Mouse (Mus musculus) liver, embryonic 16.5 days (tissue): ENCODE measurements around the gene Unc5cl. TPM values are rescaled to one million over a fixed set of nuclear protein-coding genes. Genes with fewer than 3 reads are reported as not detected.

ENCODE experiments used
- ATAC-seq: fragments of 200-750 bp; cut with Nextera tagmentation; 2 replicates; pipeline ENCODE4 v1.8.0; 2017; ENCODE audit warnings: low read depth, mild to moderate bottlenecking, moderate number of reproducible peaks, moderate library complexity
- H3K27ac ChIP-seq: fragments of 300-500 bp; sonication (generic); 2 replicates; pipeline ENCODE4 v1.5.1; 2014; ENCODE audit warnings: mild to moderate bottlenecking, low read length
- H3K27me3 ChIP-seq: fragments of 300-500 bp; sonication (generic); 2 replicates; pipeline ENCODE4 v1.6.1; 2014; ENCODE audit warnings: low read depth, low read length, mixed read lengths; ENCODE audit not compliant: control insufficient read depth, insufficient read depth
- H3K36me3 ChIP-seq: fragments of 300-500 bp; sonication (generic); 2 replicates; pipeline ENCODE4 v1.6.1; 2014; ENCODE audit warnings: mild to moderate bottlenecking; ENCODE audit not compliant: control insufficient read depth, insufficient read depth
- H3K4me1 ChIP-seq: fragments of 300-500 bp; sonication (generic); 2 replicates; pipeline ENCODE4 v1.6.1; 2014; ENCODE audit warnings: low read depth, low read length, mixed read lengths; ENCODE audit not compliant: control insufficient read depth
- H3K4me2 ChIP-seq: fragments of 300-500 bp; sonication (generic); 2 replicates; pipeline ENCODE4 v1.6.1; 2014; ENCODE audit warnings: low read depth, low read length, mixed read lengths
- H3K4me3 ChIP-seq: fragments of 300-500 bp; sonication (generic); 2 replicates; pipeline ENCODE4 v1.5.1; 2014; ENCODE audit warnings: low read depth, mild to moderate bottlenecking, low read length
- H3K9ac ChIP-seq: fragments of 300-500 bp; sonication (generic); 2 replicates; pipeline ENCODE4 v1.6.1; 2014; ENCODE audit warnings: low read depth, low read length
- H3K9me3 ChIP-seq: fragments of 300-500 bp; sonication (generic); replicated peaks from 2 replicates; pipeline ENCODE4 v1.6.1; 2016; ENCODE audit warnings: low read length; ENCODE audit not compliant: control insufficient read depth
- WGBS: fragments of 180-500 bp; shearing (Covaris S2); extraction: QIAGEN DNeasy Blood & Tissue Kit; methylation state at CpG from one replicate; pipeline ENCODE4 v1.1.7; 2014; ENCODE audit not compliant: insufficient replicate concordance; 5-methylcytosine and 5-hydroxymethylcytosine counted together
- polyA plus RNA-seq: library from polyadenylated mRNA; unstranded; fragments of >200 nt; fragmentation: Nextera tagmentation; extraction: Ambion mirVana; gene quantifications from 2 replicates; pipeline ENCODE4 v1.2.1, GENCODE M21; 2015

Gene Unc5cl
- polyA plus RNA-seq, 1 experiment from 2014 or later = 4.2 TPM

GRCm38 (mm10) chr17:48416425-48417195, 38.1 kb upstream of the Unc5cl start:
- Histone ChIP-seq H3K27me3 (no peaks in the 10 kb centered on the region), H3K9me3 (no peaks in the 10 kb centered on the region), H3K36me3 (peaks cover 39% of the 10 kb centered on the region), H3K27ac (no peak overlapping the region), H3K9ac (no peak overlapping the region), H3K4me2 (no peak overlapping the region), H3K4me1 (peaks cover 28% of the 10 kb centered on the region), H3K4me3 (no peak overlapping the region)
- peak; percentile 52 for ATAC-seq
- WGBS = 82% methylated on average over 14 of the region's 14 CpGs

- H3K4me3 ChIP-seq = no peak overlapping the region
- peak overlapping the region; percentile 44; the same call in 1 of the 2 replicates for H3K4me2 ChIP-seq
- H3K4me1 ChIP-seq = peaks cover 21% of the 10 kb centered on the region
- H3K9me3 ChIP-seq = no peaks in the 10 kb centered on the region
- peak overlapping the region; percentile 23 for H3K27ac ChIP-seq
- peaks cover 31% of the 10 kb centered on the region for H3K36me3 ChIP-seq
- H3K9ac ChIP-seq = no peak overlapping the region
- H3K27me3 ChIP-seq = no peaks in the 10 kb centered on the region
- peak; percentile 40; the same call in 1 of the 2 replicates for ATAC-seq
- 36% methylated on average over 6 of the region's 6 CpGs for WGBS
These were observed 37.2 kb upstream of the Unc5cl start for GRCm38 (mm10) chr17:48417521-48417920.

DNA sequence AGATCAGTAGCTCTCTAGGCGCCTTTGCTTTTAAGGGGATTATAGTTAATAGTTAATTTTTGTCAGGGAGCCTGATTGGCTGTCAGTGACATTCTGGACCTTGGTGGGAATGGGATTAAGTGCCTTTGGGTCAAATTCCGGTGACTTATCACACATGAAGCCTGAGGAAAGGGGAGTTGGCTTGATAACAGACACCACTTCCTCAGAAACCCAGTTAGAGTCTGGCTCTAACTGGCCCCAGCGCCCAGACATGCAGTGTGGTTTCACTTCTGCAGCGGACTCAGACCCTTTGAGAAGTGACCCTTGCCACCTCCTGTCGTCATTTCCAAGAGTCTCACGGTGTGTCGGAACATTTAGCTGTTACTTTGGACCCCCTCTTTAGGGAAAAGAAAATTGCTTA, 36.5 kb upstream of the Unc5cl start:
- peak; percentile 47 for ATAC-seq
- H3K9ac ChIP-seq = 0 out of 2 replicates have a peak overlapping the region, but pooled peaks have one; percentile 9
- peaks cover 27% of the 10 kb centered on the region for H3K36me3 ChIP-seq
- peak overlapping the region; percentile 26 for H3K4me3 ChIP-seq
- WGBS = 10% methylated on average over 7 of the region's 7 CpGs
- H3K27me3 ChIP-seq = no peaks in the 10 kb centered on the region
- H3K27ac ChIP-seq = peak overlapping the region; percentile 35; the same call in 1 of the 2 replicates
- peak overlapping the region; percentile 44 for H3K4me2 ChIP-seq
- H3K4me1 ChIP-seq = peaks cover 21% of the 10 kb centered on the region
- H3K9me3 ChIP-seq = no peaks in the 10 kb centered on the region

GRCm38 (mm10) chr17:48418781-48419180, 35.9 kb upstream of the Unc5cl start:
- Histone ChIP-seq H3K27ac (peak overlapping the region; percentile 35; the same call in 1 of the 2 replicates), H3K27me3 (no peaks in the 10 kb centered on the region), H3K9me3 (no peaks in the 10 kb centered on the region), H3K4me1 (peaks cover 21% of the 10 kb centered on the region), H3K36me3 (peaks cover 23% of the 10 kb centered on the region), H3K4me2 (peak overlapping the region; percentile 44), H3K9ac (0 out of 2 replicates have a peak overlapping the region, but pooled peaks have one; percentile 17), H3K4me3 (no peak overlapping the region; the same call in 1 of the 2 replicates)
- ATAC-seq = no peak
- WGBS = 32% methylated on average over 1 of the region's 1 CpGs

- Histone ChIP-seq H3K4me2 (no peak overlapping the region), H3K9me3 (no peaks in the 10 kb centered on the region), H3K4me3 (no peak overlapping the region), H3K9ac (no peak overlapping the region), H3K4me1 (peaks cover 21% of the 10 kb centered on the region), H3K27me3 (no peaks in the 10 kb centered on the region), H3K36me3 (peaks cover 18% of the 10 kb centered on the region), H3K27ac (no peak overlapping the region)
- WGBS = 46% methylated on average over 2 of the region's 2 CpGs
- no peak for ATAC-seq
These were observed 35.1 kb upstream of the Unc5cl start for GRCm38 (mm10) chr17:48419571-48419970.

DNA sequence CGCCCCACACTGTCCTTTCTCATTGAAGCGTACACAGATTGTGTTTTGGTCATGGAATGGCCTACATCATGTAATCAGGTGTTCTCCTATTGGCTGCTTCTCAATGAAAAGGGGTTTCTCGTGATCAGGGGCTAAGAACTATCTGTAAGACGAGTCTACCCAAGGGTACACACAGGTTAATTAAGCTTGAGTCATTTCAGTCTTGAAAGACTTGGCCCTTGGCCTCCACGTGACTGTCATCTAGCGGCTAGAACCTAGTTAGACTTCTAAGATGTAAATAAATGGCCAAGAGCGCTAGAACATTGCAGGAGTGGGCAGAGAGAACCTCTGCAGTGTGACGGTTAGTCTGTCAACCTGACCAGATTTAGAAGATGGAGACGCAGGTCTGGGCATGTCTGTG, 30.5 kb upstream of the Unc5cl start:
- Histone ChIP-seq H3K9ac (no peak overlapping the region), H3K4me1 (peaks cover 15% of the 10 kb centered on the region), H3K4me3 (no peak overlapping the region), H3K9me3 (no peaks in the 10 kb centered on the region), H3K27ac (no peak overlapping the region), H3K36me3 (no peaks in the 10 kb centered on the region), H3K27me3 (no peaks in the 10 kb centered on the region), H3K4me2 (no peak overlapping the region)
- ATAC-seq = no peak
- 79% methylated on average over 9 of the region's 9 CpGs for WGBS

DNA sequence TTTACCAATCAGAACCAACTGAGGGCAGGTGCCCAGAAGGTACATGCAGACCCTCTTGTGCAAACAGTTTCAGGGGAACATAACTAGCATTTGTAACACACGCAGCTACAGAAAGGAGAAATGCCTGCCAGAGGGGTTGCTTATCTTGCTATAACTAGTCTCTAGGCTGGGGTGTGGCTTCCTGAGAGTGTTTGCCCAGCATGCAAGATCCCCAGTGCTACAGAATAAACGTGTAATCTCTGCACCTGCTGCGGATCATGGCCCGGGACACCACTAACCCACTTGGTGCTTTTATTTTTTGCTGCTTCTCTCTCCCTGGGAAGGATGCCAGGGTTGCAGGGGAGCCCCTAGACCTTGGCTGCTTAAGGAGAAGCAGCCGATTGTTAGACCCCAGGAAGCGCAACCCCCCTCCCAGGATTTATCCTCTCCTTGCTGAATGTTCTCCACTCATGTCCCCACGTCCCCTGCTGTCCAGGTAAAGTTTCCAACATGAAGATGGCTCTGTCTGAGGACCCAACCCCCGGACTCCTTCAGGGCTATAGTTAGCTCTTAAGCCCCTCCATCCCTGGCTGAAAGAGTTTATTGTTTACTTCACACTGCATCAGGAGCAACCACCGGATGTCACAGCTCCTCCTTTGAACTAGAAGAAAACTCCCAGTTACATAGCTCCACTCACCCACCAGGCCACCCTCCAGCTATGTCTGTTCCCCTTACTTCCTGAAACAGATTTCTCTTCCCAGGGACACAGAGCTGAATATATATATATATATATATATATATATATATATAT, 28.7 kb upstream of the Unc5cl start:
- H3K4me1 ChIP-seq = peaks cover 19% of the 10 kb centered on the region
- no peak overlapping the region for H3K4me2 ChIP-seq
- ATAC-seq = no peak; the same call in 1 of the 2 replicates
- H3K27ac ChIP-seq = no peak overlapping the region; the same call in 1 of the 2 replicates
- no peaks in the 10 kb centered on the region for H3K27me3 ChIP-seq
- H3K36me3 ChIP-seq = no peaks in the 10 kb centered on the region
- H3K9ac ChIP-seq = no peak overlapping the region
- H3K9me3 ChIP-seq = no peaks in the 10 kb centered on the region
- WGBS = 22% methylated on average over 9 of the region's 9 CpGs
- no peak overlapping the region for H3K4me3 ChIP-seq

- Histone ChIP-seq H3K27ac (no peak overlapping the region), H3K9me3 (no peaks in the 10 kb centered on the region), H3K9ac (no peak overlapping the region), H3K4me1 (peaks cover 19% of the 10 kb centered on the region), H3K4me3 (no peak overlapping the region), H3K4me2 (no peak overlapping the region), H3K36me3 (no peaks in the 10 kb centered on the region), H3K27me3 (no peaks in the 10 kb centered on the region)
- ATAC-seq = no peak
- WGBS = 41% methylated on average over 13 of the region's 13 CpGs
These were observed 27.5 kb upstream of the Unc5cl start for GRCm38 (mm10) chr17:48426991-48427750.
